Mouse (Mus musculus): Measurements from ENCODE around the gene Cxcl14.

DNA sequence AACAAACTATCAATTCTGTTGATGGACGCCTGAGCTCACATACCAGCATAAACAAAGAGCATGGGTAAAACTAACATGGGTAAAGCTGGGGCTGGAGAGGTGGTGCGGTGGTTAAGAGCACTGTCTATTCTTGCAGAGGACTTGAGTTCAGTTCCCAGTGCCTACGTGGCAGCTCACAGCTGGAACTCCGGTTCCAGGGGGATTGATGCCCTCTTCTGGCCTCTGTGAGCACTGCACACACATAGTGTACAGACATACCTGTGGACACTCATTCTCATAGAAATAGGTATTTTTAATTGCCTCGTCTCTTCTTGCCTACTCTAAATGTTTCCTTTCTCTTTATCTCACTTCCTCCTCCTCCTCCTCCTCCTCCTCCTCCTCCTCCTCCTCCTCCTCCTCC lies 53.2 kb downstream of the Cxcl14 start:
- TF ChIP-seq CTCF (IDR thresholded peaks at IDR 0.05 in 2 of 3, conservative IDR thresholded peaks at IDR 0.05 in 1 of 3; ENCODE audit: control insufficient read depth in 1 of 3, insufficient read depth in 1 of 3, low read depth in 2 of 3, low read length in 3 of 3, poor library complexity in 1 of 3, severe bottlenecking in 1 of 3): no peak
- no peak for TF ChIP-seq CHD1 (IDR thresholded peaks at IDR 0.05; ENCODE audit: low read depth, low read length)
- no peak for TF ChIP-seq UBTF (IDR thresholded peaks at IDR 0.05; ENCODE audit: borderline replicate concordance, insufficient read depth, low read depth, low read length)
- TF ChIP-seq JUND (IDR thresholded peaks at IDR 0.05; ENCODE audit: low read depth, low read length): no peak
- no peak for TF ChIP-seq CHD2 (IDR thresholded peaks at IDR 0.05; ENCODE audit: low read length)
- no peak for TF ChIP-seq POLR2A (IDR thresholded peaks at IDR 0.05; ENCODE audit: control insufficient read depth in 1 of 2, insufficient read depth in 1 of 2, low read depth in 1 of 2, low read length in 2 of 2, poor library complexity in 1 of 2)
- no peak for TF ChIP-seq EP300 (IDR thresholded peaks at IDR 0.05; ENCODE audit: low read depth in 1 of 2, low read length in 2 of 2)
